Mouse (Mus musculus) stomach, embryonic 14.5 days (tissue): ENCODE data around the gene Eri3. TPM values are rescaled to one million over a fixed set of nuclear protein-coding genes. Genes with fewer than 3 reads are reported as not detected.

Experiments used
- ATAC-seq: fragments of 200-750 bp; cut with Nextera tagmentation; 2 replicates; pipeline ENCODE4 v1.8.0; 2017; ENCODE audit warnings: low read depth, moderate TSS enrichment; ENCODE audit not compliant: insufficient number of reproducible peaks, insufficient read depth, low FRiP score
- H3K27ac ChIP-seq: fragments of 300-500 bp; sonication (generic); 2 replicates; pipeline ENCODE4 v1.5.1; 2014; ENCODE audit warnings: mild to moderate bottlenecking, low read length, moderate library complexity, mixed read lengths
- H3K27me3 ChIP-seq: fragments of 300-500 bp; sonication (generic); 2 replicates; pipeline ENCODE4 v1.6.1; 2014; ENCODE audit warnings: low read length, control low read depth, mixed read lengths; ENCODE audit not compliant: control insufficient read depth, insufficient read depth
- H3K36me3 ChIP-seq: fragments of 300-500 bp; sonication (generic); 2 replicates; pipeline ENCODE4 v1.6.1; 2014; ENCODE audit warnings: mild to moderate bottlenecking, control low read depth, low read length, moderate library complexity, mixed read lengths; ENCODE audit not compliant: control insufficient read depth, insufficient read depth
- H3K4me1 ChIP-seq: fragments of 300-500 bp; sonication (generic); 2 replicates; pipeline ENCODE4 v1.6.1; 2014; ENCODE audit warnings: low read length, control low read depth, mixed read lengths; ENCODE audit not compliant: control insufficient read depth, insufficient read depth
- H3K4me2 ChIP-seq: fragments of 300-500 bp; sonication (generic); replicated peaks from 2 replicates; pipeline ENCODE4 v1.6.1; 2014; ENCODE audit warnings: low read depth, low read length, control low read depth
- H3K4me3 ChIP-seq: fragments of 300-500 bp; sonication (generic); 2 replicates; pipeline ENCODE4 v1.5.1; 2014; ENCODE audit warnings: low read depth, low read length, control low read depth
- H3K9ac ChIP-seq: fragments of 300-500 bp; sonication (generic); replicated peaks from 2 replicates; pipeline ENCODE4 v1.6.1; 2014; ENCODE audit warnings: low read depth, mild to moderate bottlenecking, control low read depth, low read length, moderate library complexity, mixed read lengths
- H3K9me3 ChIP-seq: fragments of 300-500 bp; sonication (generic); 2 replicates; pipeline ENCODE4 v1.6.1; 2016; ENCODE audit warnings: low read depth, low read length, control low read depth; ENCODE audit not compliant: control insufficient read depth
- WGBS: fragments of 180-500 bp; shearing (Covaris S2); extraction: QIAGEN DNeasy Blood & Tissue Kit; methylation state at CpG from one replicate; pipeline ENCODE4 v1.1.7; 2014; 5-methylcytosine and 5-hydroxymethylcytosine counted together
- polyA plus RNA-seq: library from polyadenylated mRNA; unstranded; fragments of >200 nt; fragmentation: Nextera tagmentation; extraction: Ambion mirVana; gene quantifications from 2 replicates; pipeline ENCODE4 v1.2.1, GENCODE M21; 2014

The Eri3 gene
- polyA plus RNA-seq, 1 experiment from 2014 or later, result 176 TPM

GRCm38 (mm10) chr4:117622270-117622669, 72.1 kb downstream of the Eri3 start:
- Histone ChIP-seq H3K36me3 (peaks cover 17% of the 10 kb centered on the region), H3K4me2 (no peak overlapping the region), H3K27me3 (no peaks in the 10 kb centered on the region), H3K9me3 (no peaks in the 10 kb centered on the region), H3K4me3 (no peak overlapping the region), H3K9ac (no peak overlapping the region), H3K27ac (no peak overlapping the region), H3K4me1 (no peaks in the 10 kb centered on the region)
- WGBS, result 90% methylated on average over 5 of the region's 5 CpGs
- no peak for ATAC-seq

- Histone ChIP-seq H3K9me3 (no peaks in the 10 kb centered on the region), H3K36me3 (peaks cover 21% of the 10 kb centered on the region), H3K27ac (no peak overlapping the region), H3K27me3 (no peaks in the 10 kb centered on the region), H3K4me2 (no peak overlapping the region), H3K4me1 (no peaks in the 10 kb centered on the region), H3K4me3 (no peak overlapping the region), H3K9ac (no peak overlapping the region)
- no peak for ATAC-seq
- 57% methylated on average over 2 of the region's 2 CpGs for WGBS
These were observed 72.9 kb downstream of the Eri3 start for GRCm38 (mm10) chr4:117623025-117623424.

- no peak for ATAC-seq
- Histone ChIP-seq H3K4me2 (no peak overlapping the region), H3K27ac (no peak overlapping the region), H3K4me3 (no peak overlapping the region), H3K9ac (no peak overlapping the region), H3K4me1 (no peaks in the 10 kb centered on the region), H3K9me3 (no peaks in the 10 kb centered on the region), H3K36me3 (peaks cover 21% of the 10 kb centered on the region), H3K27me3 (no peaks in the 10 kb centered on the region)
- WGBS, result 81% methylated on average over 5 of the region's 5 CpGs
These were observed 74.5 kb downstream of the Eri3 start for GRCm38 (mm10) chr4:117624660-117625059.

GRCm38 (mm10) chr4:117628464-117628863, 78.3 kb downstream of the Eri3 start:
- Histone ChIP-seq H3K9me3 (no peaks in the 10 kb centered on the region), H3K4me2 (no peak overlapping the region), H3K4me1 (no peaks in the 10 kb centered on the region), H3K27ac (no peak overlapping the region), H3K9ac (no peak overlapping the region), H3K27me3 (no peaks in the 10 kb centered on the region), H3K4me3 (no peak overlapping the region), H3K36me3 (peaks cover 9% of the 10 kb centered on the region; the same call in 1 of the 2 replicates)
- 32% methylated on average over 1 of the region's 1 CpGs for WGBS
- no peak for ATAC-seq

DNA sequence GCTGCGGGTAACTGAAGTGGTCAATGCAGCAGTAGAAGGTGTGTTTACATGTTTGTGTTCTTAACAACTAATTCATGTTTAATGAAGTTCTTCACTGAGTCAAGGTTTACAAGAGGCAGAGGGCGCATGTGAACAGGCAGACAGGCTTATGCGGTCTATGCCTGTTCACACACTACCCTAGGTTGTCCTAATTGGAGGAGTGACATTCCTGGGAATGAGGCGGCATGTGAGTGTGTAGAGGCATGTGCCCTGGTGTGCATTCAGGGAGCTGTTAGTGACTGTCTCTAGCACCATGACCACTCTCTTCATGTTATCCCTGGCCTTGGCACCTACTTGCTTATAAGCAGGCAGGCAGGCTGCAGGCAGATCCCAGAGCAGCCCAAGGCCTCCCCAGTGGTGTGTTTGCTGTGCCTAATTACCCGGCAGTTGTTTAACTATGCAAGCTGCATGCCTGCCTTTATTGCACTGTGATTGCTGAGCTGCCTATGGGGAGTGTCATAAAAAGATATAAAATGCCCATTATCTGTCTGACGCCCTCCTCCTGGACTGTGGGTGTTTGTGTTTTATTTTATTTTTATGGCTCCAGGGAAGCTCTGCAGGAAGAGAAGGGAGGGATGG, 80.0 kb downstream of the Eri3 start:
- ATAC-seq, result no peak
- H3K4me2 ChIP-seq, result no peak overlapping the region
- 69% methylated on average over 6 of the region's 6 CpGs for WGBS
- H3K27ac ChIP-seq, result no peak overlapping the region
- H3K36me3 ChIP-seq, result peaks cover 4% of the 10 kb centered on the region; the same call in 1 of the 2 replicates
- H3K4me3 ChIP-seq, result no peak overlapping the region
- no peaks in the 10 kb centered on the region for H3K27me3 ChIP-seq
- H3K4me1 ChIP-seq, result no peaks in the 10 kb centered on the region
- no peak overlapping the region for H3K9ac ChIP-seq
- H3K9me3 ChIP-seq, result no peaks in the 10 kb centered on the region

DNA sequence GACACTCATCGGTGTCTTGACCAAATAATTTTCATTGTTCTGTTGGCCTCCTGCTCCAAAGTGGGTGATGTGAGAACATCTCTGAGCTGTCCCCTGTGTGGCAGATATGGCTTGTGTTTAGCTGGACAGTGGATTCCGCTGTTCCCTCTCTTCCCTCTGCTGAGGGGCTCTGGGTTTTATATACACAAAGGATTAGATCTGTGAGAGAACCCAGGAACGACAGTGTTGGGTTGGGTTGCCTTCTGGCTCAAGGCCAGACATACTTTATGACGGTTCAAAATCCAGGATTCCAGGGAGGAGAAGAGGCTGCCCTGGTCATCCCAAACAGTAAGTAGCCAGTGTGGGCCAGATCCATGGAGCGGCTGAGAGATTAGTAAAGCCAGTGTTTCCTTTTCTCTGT, 83.4 kb downstream of the Eri3 start:
- Histone ChIP-seq H3K4me2 (no peak overlapping the region), H3K4me1 (peaks cover 5% of the 10 kb centered on the region; the same call in 1 of the 2 replicates), H3K27me3 (no peaks in the 10 kb centered on the region), H3K9ac (no peak overlapping the region), H3K27ac (no peak overlapping the region), H3K36me3 (no peaks in the 10 kb centered on the region; the same call in 1 of the 2 replicates), H3K4me3 (no peak overlapping the region), H3K9me3 (no peaks in the 10 kb centered on the region)
- no peak for ATAC-seq
- WGBS, result 50% methylated on average over 5 of the region's 5 CpGs

DNA sequence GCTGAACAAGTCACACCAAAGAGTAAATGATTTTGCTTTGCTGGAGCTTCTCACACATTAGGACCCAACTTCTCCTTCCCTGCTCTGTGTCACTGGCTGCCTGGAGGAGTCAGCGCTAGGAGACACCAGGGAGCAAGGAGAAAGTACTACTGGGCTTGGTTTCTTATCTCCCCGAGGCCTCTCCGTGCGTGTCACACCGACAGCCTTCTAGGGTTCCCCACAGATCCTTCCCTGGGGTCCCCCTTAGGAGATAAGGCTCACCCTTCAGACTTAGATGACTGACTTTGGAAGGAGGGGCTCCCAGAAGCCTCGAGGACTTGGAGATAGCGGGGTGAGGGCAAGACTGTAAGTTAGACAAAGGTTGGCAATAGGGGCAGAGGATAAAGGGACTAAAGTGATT, 84.5 kb downstream of the Eri3 start:
- Histone ChIP-seq H3K4me1 (peaks cover 5% of the 10 kb centered on the region; the same call in 1 of the 2 replicates), H3K27ac (no peak overlapping the region), H3K9ac (no peak overlapping the region), H3K36me3 (no peaks in the 10 kb centered on the region; the same call in 1 of the 2 replicates), H3K27me3 (no peaks in the 10 kb centered on the region), H3K4me2 (no peak overlapping the region), H3K4me3 (no peak overlapping the region), H3K9me3 (no peaks in the 10 kb centered on the region)
- no peak for ATAC-seq
- WGBS, result 81% methylated on average over 7 of the region's 7 CpGs

DNA sequence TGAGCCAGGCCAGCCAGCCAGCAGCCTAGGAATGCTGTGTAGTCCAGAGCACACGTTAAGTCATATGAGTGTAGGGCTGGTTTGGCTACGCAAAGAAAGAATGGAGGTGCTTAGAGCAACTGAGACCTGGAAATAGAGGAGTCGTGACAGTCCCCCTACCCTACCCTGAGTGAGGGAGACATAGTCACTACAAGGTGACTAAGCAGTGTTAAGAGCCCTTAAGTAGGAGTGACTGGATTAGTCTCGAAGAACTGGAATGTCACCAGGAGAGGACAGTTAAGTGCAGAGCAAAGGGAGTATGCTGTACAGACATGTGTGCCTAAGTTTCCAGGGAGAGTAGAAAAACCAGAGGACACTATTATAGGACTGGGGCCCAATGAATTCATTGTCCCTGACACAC, 86.0 kb downstream of the Eri3 start:
- Histone ChIP-seq H3K4me2 (no peak overlapping the region), H3K27me3 (no peaks in the 10 kb centered on the region), H3K4me3 (no peak overlapping the region), H3K9me3 (no peaks in the 10 kb centered on the region), H3K4me1 (peaks cover 5% of the 10 kb centered on the region; the same call in 1 of the 2 replicates), H3K27ac (no peak overlapping the region), H3K36me3 (peaks cover 8% of the 10 kb centered on the region; the same call in 1 of the 2 replicates), H3K9ac (no peak overlapping the region)
- 92% methylated on average over 4 of the region's 4 CpGs for WGBS
- ATAC-seq, result no peak
